Mouse (Mus musculus) CH12.LX (cell line): ENCODE measurements around the gene Fgfr2.

Experiments used
- BHLHE40 ChIP-seq: IDR thresholded peaks from 2 replicates; pipeline ENCODE4 v1.6.1; 2011; ENCODE audit warnings: mild to moderate bottlenecking, low read depth, low read length, improper control_type of control experiment
- CTCF ChIP-seq, 2 experiments: IDR thresholded peaks in 1 of 2; conservative IDR thresholded peaks in 1 of 2; 2 replicates each; pipeline ENCODE4 v1.5.1; 2011 to 2012; ENCODE audit warnings: low read depth in 2 of 2, low read length in 2 of 2, improper control_type of control experiment in 1 of 2, inconsistent platforms in 1 of 2, mild to moderate bottlenecking in 1 of 2, moderate library complexity in 1 of 2
- E2F4 ChIP-seq: IDR thresholded peaks from 2 replicates; pipeline ENCODE4 v1.6.1; 2011; ENCODE audit warnings: low read depth, low read length, improper control_type of control experiment; ENCODE audit not compliant: insufficient replicate concordance
- MEF2A ChIP-seq: IDR thresholded peaks from 2 replicates; pipeline ENCODE4 v1.6.1; 2014; ENCODE audit warnings: low read depth, mild to moderate bottlenecking, inconsistent platforms, low read length, improper control_type of control experiment, borderline replicate concordance
- POLR2A ChIP-seq: IDR thresholded peaks from 2 replicates; pipeline ENCODE4 v1.6.1; 2011; ENCODE audit warnings: low read depth, mild to moderate bottlenecking, improper control_type of control experiment, low read length
- POLR2AphosphoS2 ChIP-seq: IDR thresholded peaks from 2 replicates; pipeline ENCODE4 v1.6.1; 2011; ENCODE audit warnings: low read depth, low read length, improper control_type of control experiment
- TCF12 ChIP-seq: IDR thresholded peaks from 2 replicates; pipeline ENCODE4 v1.6.1; 2014; ENCODE audit warnings: low read depth, mild to moderate bottlenecking, inconsistent platforms, low read length, improper control_type of control experiment
- USF2 ChIP-seq: conservative IDR thresholded peaks from 2 replicates; pipeline ENCODE4 v1.6.1; 2011; ENCODE audit warnings: low read depth, low read length, improper control_type of control experiment
- ZMIZ1 ChIP-seq: IDR thresholded peaks from 2 replicates; pipeline ENCODE4 v1.6.1; 2012; ENCODE audit warnings: low read depth, mild to moderate bottlenecking, inconsistent platforms, low read length, improper control_type of control experiment
- ZNF384 ChIP-seq: IDR thresholded peaks from 2 replicates; pipeline ENCODE4 v1.6.1; 2012; ENCODE audit warnings: low read depth, low read length, improper control_type of control experiment, inconsistent platforms

GRCm38 (mm10) chr7:132808051-132808796, 314.9 kb downstream of the Fgfr2 start:
- TF ChIP-seq E2F4 (no peak), MEF2A (no peak), ZNF384 (no peak), BHLHE40 (no peak), POLR2A (no peak), CTCF (conservative IDR thresholded peaks at IDR 0.05 in 1 of 2, IDR thresholded peaks at IDR 0.05 in 1 of 2; ENCODE audit: low read depth in 2 of 2, low read length in 2 of 2) (no peak), POLR2AphosphoS2 (no peak), TCF12 (no peak), USF2 (no peak), ZMIZ1 (no peak)
